Mouse (Mus musculus): ENCODE measurements at regions not wholly inside any gene's neighbourhood (a gene's known extent, or its start where the extent isn't known, plus 50 kb on each side); places are given as distances from the start of the nearest gene placed in this dataset.
A peak's percentile ranks its signal among the peaks of the same experiment; 100 is the strongest.

DNA sequence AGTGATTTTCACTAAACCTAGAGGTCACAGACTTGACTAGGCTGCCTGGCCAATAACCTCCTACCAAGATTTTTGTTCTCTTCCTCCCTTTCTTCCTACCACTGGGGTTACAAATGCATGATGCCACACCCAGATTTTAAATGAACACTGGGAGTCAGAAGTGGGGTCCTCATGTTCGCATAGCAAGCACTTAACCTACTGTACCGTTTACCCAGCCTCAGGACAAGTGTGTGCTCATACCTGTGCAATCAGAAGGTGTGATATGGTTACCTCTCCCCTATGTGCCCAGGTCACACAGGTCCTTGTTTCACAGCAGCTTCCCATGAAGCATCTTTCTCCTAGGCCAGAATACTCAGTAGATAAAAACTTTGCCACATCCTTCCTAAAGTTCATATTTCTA is 234.8 kb downstream of the Fam84b start:
- no peak for DNase-seq (ENCODE audit: extremely low spot score in 1 of 2, low spot score in 2 of 2)
- intact Hi-C loops (cut with DNase I) = no loop called here
- TF ChIP-seq CTCF (IDR thresholded peaks at IDR 0.05) = no peak
- H3K4me3 ChIP-seq = no peak overlapping the region
- no peak overlapping the region for H3K27ac ChIP-seq

DNA sequence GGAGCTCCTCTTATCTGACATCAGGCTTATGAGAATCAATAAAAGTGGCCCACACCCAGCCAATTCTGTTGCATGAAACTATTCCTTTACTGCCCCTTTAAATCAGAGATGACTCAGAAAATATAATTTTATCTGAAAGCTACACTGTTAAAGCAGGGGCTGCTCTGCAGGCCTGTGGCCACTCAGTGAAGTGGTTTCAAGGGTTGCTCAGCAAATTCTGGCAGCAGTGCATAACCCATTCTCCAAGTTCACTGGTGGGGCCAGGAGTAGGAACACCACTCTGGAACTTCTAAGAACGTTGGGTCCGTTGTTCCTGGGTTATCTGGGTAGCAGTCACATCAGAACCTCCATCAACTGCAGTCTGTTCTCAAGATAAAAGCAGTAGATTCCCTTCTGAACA is 236.2 kb downstream of the Fam84b start:
- no peak for DNase-seq (ENCODE audit: extremely low spot score in 1 of 2, low spot score in 2 of 2)
- TF ChIP-seq CTCF (IDR thresholded peaks at IDR 0.05) = no peak
- H3K4me3 ChIP-seq = no peak overlapping the region
- intact Hi-C loops (cut with DNase I) = no loop called here
- H3K27ac ChIP-seq = no peak overlapping the region

- TF ChIP-seq CTCF (IDR thresholded peaks at IDR 0.05) = no peak
- H3K4me3 ChIP-seq = no peak overlapping the region
- no peak for DNase-seq (ENCODE audit: extremely low spot score in 1 of 2, low spot score in 2 of 2)
- no peak overlapping the region for H3K27ac ChIP-seq
- intact Hi-C loops (cut with DNase I) = no loop called here
Observed at GRCm38 (mm10) chr15:60601885-60602284, 251.7 kb downstream of the Fam84b start.

GRCm38 (mm10) chr15:60577084-60577483 is 276.5 kb downstream of the Fam84b start:
- intact Hi-C loops (cut with DNase I) = no loop called here

GRCm38 (mm10) chr15:60566267-60566666 is 287.3 kb downstream of the Fam84b start:
- DNase-seq (ENCODE audit: extremely low spot score in 1 of 2, low spot score in 2 of 2) = peak in 1 of 2 experiments; percentile 12
- no peak overlapping the region for H3K27ac ChIP-seq
- intact Hi-C loops (cut with DNase I) = no loop called here
- no peak for TF ChIP-seq CTCF (IDR thresholded peaks at IDR 0.05)
- H3K4me3 ChIP-seq = no peak overlapping the region

More at GRCm38 (mm10) chr15:60577084-60577483, 276.5 kb downstream of the Fam84b start:
- Histone ChIP-seq H3K4me3 (no peak overlapping the region), H3K27ac (no peak overlapping the region)
- no peak for TF ChIP-seq CTCF (IDR thresholded peaks at IDR 0.05)
- DNase-seq (ENCODE audit: extremely low spot score in 1 of 2, low spot score in 2 of 2) = no peak

DNA sequence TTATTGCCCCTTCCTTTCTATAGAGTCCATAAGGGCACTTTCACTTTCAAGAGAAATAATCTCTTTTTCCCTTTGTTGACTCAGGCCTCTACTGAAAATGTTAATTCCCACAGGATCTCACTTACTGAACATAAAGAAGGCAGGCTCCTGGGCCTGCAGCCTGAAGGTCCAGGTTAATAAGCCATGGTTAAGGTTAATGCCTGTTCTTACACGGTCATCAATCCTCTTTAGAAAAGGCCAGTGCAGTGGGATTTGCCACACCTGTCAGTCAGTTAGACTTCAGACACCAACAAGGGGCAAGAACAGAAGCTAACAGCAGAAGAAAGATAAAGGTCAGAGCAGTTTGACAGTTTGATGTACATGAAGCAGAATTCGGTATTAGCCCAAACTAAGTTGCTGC is 288.6 kb downstream of the Fam84b start:
- intact Hi-C loops (cut with DNase I) = no loop called here
- H3K27ac ChIP-seq = no peak overlapping the region
- H3K4me3 ChIP-seq = no peak overlapping the region
- DNase-seq (ENCODE audit: extremely low spot score in 1 of 2, low spot score in 2 of 2) = no peak
- TF ChIP-seq CTCF (IDR thresholded peaks at IDR 0.05) = no peak

GRCm38 (mm10) chr15:60560641-60561040 is 292.9 kb downstream of the Fam84b start:
- intact Hi-C loops (cut with DNase I) = no loop called here
- DNase-seq (ENCODE audit: extremely low spot score in 1 of 2, low spot score in 2 of 2) = no peak
- Histone ChIP-seq H3K27ac (no peak overlapping the region), H3K4me3 (no peak overlapping the region)
- TF ChIP-seq CTCF (IDR thresholded peaks at IDR 0.05) = no peak

DNA sequence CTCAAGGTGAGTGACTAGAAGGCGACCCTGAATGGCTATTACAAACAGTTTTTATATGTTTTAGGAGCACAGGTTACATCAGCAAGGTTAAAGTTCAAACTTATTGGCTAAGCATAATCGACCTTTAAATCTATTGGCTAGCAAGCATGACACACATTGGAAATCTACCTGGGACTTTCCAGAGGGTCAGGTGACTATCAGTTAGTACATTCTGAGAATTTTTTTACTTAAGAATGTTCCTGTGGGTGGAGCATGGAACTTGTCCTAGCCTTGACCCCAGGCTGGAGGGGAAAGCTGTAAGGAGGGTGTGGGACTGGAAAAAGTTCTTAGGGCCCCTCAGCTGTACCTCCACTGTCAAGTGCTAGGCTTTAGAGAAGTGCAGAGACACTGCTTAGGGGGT is 297.9 kb downstream of the Fam84b start:
- H3K4me3 ChIP-seq = no peak overlapping the region
- no peak overlapping the region for H3K27ac ChIP-seq
- no peak for TF ChIP-seq CTCF (IDR thresholded peaks at IDR 0.05)
- no peak for DNase-seq (ENCODE audit: extremely low spot score in 1 of 2, low spot score in 2 of 2)
- intact Hi-C loops (cut with DNase I) = no loop called here

GRCm38 (mm10) chr15:60554587-60554986 is 299.0 kb downstream of the Fam84b start:
- Histone ChIP-seq H3K27ac (no peak overlapping the region), H3K4me3 (no peak overlapping the region)
- no peak for TF ChIP-seq CTCF (IDR thresholded peaks at IDR 0.05)
- no peak for DNase-seq (ENCODE audit: extremely low spot score in 1 of 2, low spot score in 2 of 2)
- intact Hi-C loops (cut with DNase I) = no loop called here

GRCm38 (mm10) chr15:60548045-60548444 is 305.5 kb downstream of the Fam84b start:
- no peak overlapping the region for H3K4me3 ChIP-seq
- intact Hi-C loops (cut with DNase I) = no loop called here
- H3K27ac ChIP-seq = no peak overlapping the region
- DNase-seq (ENCODE audit: extremely low spot score in 1 of 2, low spot score in 2 of 2) = no peak
- no peak for TF ChIP-seq CTCF (IDR thresholded peaks at IDR 0.05)

DNA sequence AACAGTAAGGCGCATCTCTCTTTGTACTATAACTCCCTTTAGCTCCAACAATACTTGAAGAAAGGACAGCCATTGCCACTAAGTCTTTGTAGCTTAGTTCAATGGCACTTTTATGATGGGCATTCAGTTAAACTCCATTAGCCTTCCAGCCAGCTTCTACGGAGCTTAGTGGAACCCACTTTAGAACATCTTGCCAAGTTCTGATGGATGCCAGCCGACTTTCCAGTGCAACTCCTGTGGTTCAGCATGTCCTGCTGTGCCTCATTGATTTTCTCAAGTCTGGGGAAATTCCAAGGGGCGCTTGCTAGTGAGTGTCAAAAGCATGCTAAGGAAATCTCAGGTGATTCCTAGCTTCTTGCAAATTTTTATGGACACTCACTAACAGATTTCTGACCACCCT is 316.4 kb downstream of the Fam84b start:
- no peak for TF ChIP-seq CTCF (IDR thresholded peaks at IDR 0.05)
- no peak overlapping the region for H3K4me3 ChIP-seq
- no peak overlapping the region for H3K27ac ChIP-seq
- intact Hi-C loops (cut with DNase I) = no loop called here
- DNase-seq (ENCODE audit: extremely low spot score in 1 of 2, low spot score in 2 of 2) = no peak

GRCm38 (mm10) chr15:60534701-60535100 is 318.9 kb downstream of the Fam84b start:
- no peak for TF ChIP-seq CTCF (IDR thresholded peaks at IDR 0.05)
- DNase-seq (ENCODE audit: extremely low spot score in 1 of 2, low spot score in 2 of 2) = no peak
- Histone ChIP-seq H3K27ac (no peak overlapping the region), H3K4me3 (no peak overlapping the region)
- intact Hi-C loops (cut with DNase I) = no loop called here

- no peak for DNase-seq (ENCODE audit: extremely low spot score in 1 of 2, low spot score in 2 of 2)
- H3K27ac ChIP-seq = no peak overlapping the region
- TF ChIP-seq CTCF (IDR thresholded peaks at IDR 0.05) = no peak
- H3K4me3 ChIP-seq = no peak overlapping the region
- intact Hi-C loops (cut with DNase I) = no loop called here
Observed at GRCm38 (mm10) chr15:60516810-60517209, 336.8 kb downstream of the Fam84b start.
